Mouse (Mus musculus) common myeloid progenitor, adult 5-6 weeks (primary cell): Measurements from ENCODE around the gene Xlr4a. TPM values are rescaled to one million over a fixed set of nuclear protein-coding genes. Genes with fewer than 3 reads are reported as not detected.
"Not testable (repeated sequence)": the region's sequence is repeated elsewhere in the genome, so short reads cannot be mapped to it uniquely, and the experiment has no call there.

ENCODE experiments used
- ATAC-seq: replicated peaks from 2 replicates; pipeline ENCODE4 v1.8.0; 2016; ENCODE audit warnings: low read depth, mild to moderate bottlenecking, moderate TSS enrichment, inconsistent platforms; ENCODE audit not compliant: poor library complexity, severe bottlenecking
- total RNA-seq: library from RNA; stranded (forward); fragments of 200-1000, 187-1606 nt; gene quantifications from 2 replicates; pipeline ENCODE4 v1.2.3, GENCODE M21; 2017

Gene Xlr4a
- 11.7 and 42.1 TPM in 2 replicates for total RNA-seq

DNA sequence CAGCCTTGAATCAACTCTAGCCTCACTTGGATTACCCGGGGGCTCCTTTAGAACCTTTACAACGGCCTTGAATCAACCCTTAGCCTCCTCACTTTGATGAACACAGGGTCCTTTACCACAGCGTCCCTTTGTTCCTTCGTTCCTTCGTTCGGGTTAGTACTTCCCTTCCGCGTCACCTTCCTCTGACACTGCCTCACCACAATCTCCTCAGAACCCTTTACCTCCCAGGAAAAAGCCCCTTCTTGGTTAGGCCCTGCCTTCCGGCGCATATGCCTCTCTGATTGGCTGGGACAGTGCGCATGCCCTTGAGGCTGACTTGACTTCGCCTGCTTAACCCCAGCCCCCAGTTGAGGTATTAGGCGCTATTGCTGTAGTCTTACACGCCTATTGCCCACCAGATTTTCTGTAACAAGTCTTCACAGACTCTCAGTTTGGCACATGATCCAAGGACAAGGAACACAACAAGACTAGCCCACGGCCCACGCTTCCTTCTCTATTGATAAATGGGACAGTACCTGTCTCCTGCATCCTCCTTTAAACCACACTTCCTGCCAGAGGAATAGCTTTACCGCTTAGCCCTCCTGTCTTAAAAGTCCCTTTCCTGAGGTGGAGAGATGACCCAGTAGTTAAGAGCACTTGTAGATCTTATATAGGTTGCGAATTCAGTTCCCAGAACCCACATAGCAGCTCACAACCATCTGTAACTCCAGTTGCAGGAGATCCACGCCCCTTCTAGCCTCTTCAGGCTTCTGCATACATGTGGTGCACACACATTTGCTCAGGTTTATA lies at the start of gene Xlr4a:
Gene Xlr4a (minus strand): TSS at position 212 of the 789 bp plus-strand sequence.
- 0 out of 2 replicates have a peak, but pooled peaks have one; percentile 25 for ATAC-seq

DNA sequence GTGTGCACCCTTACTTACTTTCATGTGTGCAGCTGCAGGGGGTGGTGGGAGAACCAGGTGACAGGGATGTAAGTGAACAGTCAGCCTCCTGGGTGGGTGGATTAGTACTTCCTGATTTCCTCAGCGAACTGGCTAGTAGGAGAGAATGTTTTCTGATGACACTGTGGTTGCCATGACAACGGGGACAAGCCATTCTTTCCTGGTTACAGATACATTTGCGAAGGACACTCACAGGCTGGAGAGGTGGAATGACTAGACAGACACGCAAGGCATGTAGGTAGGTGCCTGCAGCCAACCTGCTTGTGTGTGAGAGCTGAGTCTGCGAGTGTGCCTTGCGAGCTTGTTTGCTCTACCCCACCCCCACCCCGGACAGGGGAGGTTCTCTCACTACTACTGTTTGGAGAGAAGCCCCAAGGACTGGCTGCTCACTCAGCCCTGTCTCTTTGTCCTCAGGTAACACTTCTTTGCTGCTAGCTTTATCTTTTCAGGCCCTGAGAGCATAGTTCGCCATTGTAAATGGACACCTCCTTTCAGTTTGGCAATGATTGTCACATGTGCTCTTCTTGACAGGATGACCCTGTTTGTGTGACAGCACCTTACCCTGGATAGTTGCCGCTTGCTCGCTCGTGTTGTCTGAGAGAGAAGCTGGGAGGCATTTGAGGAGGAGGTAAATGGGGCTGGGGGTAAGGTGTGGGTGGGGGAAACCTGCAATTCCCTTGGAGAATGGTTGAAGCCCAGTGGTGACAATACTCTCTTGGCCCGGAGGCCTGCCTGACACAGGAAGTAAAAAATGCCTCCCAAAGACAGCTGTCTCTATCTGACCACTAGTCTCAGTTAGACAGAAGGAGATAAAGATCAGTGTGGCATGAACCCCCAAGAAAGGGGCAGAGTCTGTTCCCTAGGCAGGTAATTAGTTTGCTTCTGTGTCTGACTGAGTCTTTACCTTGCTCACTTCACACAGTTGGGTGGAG lies 40.9 kb upstream of the Xlr4a start:
- peak; percentile 96 for ATAC-seq

DNA sequence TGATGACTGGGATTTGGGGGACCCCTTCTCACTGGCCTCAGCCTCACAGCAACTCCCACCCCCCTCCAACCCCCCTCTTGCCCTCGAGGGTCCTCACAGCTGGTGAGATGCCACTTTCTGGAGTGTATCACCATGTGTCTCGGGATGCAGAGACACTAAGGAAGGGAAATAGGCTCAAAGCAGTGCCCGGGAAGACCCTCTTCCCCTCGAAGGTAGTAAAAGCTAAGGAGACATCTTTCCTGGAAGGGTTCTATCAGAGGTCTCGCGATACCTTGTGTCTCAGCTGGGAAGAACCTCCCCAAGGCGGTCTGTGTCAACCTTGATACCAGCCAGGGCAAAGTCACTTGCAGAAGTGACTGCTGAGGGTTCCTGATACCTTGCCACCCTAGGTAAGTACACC lies 34.5 kb upstream of the Xlr4a start, which contains the start of gene Gm14685:
Gene Gm14685 (plus strand): TSS at position 301 of the 400 bp plus-strand sequence.
- not testable (repeated sequence) for ATAC-seq

GRCm38 (mm10) chrX:73096941-73097508 lies 14.7 kb upstream of the Xlr4a start, which contains the start of gene Xlr3a:
Gene Xlr3a (minus strand): TSS chrX:73097095.
- ATAC-seq = not testable (repeated sequence)

DNA sequence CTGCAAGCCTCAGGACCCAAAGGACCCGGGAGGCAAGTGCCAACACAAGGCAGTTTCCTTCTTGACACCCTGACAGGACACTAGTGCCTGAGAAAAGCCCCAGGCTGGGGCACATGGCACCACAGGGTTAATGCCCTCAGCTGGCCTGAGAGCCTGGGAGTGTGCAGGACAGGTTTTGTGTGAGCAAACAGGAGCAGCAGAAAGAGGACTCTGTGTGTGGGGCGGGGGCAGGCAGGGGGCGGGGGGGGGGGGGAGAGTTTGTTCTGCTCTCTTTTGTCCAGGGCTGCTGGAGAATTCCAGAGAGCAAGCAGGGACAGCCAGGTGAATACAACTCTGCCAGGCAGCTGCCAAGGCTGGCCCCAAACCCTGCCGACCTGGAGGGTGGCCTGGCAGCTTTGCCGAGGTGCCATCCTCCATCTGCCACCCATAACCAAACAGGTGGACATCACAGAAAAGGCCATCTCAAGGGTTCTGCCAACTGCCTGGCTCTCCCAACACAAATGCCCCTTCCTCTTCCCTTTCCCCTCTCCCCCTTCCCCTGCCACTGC lies 15.4 kb downstream of the Xlr4a start:
- not testable (repeated sequence) for ATAC-seq

- no peak for ATAC-seq
Measured at GRCm38 (mm10) chrX:73064415-73064793, 17.9 kb downstream of the Xlr4a start, which contains the start of gene Pnma3. Gene Pnma3 (plus strand): TSS chrX:73064787.

DNA sequence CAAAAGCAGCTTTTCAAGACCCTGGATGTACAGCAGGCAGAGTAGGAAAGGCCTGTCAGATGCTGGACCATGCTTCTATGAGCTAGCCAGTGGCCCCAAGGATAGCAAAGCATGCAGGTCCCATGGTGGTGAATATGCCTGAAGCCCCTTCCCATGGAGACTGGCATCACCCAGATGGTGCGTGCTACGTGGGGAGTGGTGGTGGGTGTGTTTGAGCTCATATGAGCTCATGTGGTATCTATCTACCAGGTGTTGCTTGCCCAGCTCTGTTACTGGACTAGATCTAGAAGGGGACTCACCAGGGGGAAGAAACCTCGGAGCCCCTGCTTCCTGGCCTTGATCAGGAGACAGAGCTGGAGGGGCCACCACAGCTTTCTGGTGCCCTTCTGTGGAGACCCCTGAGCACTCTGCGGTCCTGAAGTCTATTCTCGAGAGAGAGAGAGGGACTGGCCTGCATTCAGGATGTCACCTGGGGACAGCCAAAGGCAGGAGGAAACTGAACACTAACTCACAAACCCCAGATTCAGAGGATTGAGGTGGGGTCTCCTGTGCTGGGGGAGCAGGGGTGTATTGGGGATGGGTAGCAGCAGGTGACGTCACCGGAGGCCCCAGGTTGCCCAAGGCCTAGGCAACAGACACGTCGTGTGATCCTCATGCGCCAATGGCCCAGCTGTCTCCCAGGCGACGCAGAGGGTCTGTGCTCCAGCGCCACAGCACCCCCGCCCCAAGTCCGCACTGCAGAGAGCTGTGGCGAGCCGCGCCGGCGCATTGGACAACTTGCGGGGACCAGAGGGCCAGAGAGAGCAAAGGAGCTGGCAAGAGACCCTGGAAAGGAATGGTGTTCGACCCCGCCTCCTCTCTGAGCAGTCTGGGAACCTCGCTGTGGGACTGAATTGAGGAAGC lies 18.5 kb downstream of the Xlr4a start:
- ATAC-seq = no peak

DNA sequence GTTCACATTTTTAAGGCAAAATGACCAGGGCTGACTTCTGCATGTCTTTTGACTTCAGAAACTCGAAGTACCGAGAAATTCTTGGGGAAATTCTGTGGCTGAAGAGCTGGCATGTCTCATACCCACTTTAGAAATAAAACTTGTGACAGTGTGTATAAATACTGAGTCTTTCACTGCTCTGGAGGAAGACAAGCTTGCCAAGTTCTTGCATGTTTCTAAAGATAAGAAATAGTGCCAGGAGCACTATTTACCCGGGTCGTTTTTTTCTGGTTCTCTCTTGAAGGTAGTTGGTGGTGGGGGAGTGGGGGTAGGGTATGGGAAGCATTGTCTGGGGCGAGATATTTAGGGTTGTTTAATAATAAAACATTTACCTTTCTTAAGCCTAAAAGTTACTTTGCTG lies 20.0 kb downstream of the Xlr4a start:
- peak; percentile 32; the same call in 1 of the 2 replicates for ATAC-seq

DNA sequence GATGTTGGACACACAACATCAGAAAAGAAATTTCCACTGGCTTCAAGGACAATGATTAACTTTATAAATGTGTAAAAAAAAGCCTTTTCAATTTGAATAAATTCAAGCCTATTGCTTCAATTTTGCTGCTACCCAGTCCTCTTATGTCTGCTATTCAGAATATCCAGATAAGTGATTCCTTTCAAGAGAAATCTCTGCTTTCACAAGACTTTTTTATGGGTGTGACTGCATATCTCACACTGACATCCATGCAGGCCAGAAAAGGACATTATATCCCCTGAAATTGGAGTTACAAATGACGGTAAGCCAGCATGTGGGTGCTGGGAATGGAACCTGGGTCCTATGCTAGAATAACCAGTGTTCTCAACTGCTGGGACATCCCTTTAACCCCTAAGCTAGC lies 20.8 kb downstream of the Xlr4a start:
- ATAC-seq = no peak

DNA sequence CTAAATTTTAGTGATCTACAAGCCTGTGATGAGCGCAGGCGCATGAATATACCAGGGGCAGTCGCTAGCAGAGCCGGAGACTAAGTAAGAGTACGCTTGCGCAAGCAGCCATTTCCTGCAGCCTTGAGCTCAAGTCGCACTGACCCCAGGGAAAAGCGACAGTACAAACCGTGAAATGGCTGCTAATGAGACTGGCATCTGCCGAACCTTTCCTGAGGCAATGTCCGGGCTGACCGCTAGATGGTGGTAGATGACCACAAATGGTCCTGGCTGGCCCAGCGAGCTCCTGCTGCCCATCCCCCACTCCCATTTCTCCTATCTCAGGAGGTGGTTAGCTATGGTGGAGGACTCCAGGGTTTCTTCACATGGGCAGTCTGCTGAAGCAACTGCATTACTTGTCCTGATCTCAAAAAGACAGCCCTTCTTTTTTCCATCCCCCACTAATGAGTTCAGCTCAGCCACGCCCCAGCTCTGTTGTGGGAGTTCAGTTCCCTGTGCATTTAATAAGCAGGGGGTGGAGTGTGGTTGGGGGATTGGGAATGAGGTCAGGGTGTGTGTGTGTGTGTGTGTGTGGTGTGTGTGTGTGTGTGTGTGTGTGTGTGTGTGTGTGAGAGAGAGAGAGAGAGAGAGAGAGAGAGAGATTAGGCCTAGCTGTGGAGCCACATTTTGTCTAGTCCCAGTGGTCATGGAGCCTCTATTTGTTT lies 28.3 kb downstream of the Xlr4a start:
- ATAC-seq = peak; percentile 98

DNA sequence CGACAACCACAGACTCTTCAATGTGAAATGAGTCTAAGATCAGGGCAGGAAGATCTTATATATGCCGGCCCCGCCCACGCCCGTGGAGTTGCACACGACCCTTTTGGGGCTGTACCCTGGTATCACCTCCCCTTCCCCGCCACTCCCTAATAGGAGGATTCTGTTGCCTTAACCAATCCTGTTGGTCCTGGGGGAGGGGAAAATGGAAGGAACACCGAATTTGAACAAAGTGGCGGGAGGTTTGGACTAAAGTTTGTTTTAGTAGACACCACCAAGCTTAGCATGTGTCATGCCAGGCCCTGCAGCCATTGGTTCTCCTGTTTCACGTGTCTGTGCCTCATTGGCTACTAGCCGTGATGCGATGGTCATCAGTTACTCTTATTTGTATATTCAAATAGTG lies 42.6 kb downstream of the Xlr4a start:
- no peak for ATAC-seq

DNA sequence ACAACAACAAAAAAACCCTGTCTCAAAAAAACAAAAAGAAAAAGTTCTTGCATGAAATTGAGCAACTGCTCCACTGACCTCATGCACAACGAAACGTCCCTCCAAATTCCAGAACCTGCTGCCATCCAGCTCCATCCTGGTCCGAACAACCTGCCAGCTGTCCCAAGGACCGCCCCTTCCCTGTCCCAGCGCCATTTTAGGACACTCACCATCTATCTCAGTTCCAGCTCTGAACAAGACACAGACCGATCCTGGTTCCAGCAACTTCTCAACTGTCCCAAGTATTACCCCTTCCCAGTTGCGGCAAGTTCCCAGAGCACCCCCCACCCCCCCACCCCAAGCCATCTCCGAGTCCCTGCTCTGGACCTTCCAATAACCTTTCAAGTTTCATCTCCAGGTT lies 43.4 kb downstream of the Xlr4a start:
- ATAC-seq = no peak

DNA sequence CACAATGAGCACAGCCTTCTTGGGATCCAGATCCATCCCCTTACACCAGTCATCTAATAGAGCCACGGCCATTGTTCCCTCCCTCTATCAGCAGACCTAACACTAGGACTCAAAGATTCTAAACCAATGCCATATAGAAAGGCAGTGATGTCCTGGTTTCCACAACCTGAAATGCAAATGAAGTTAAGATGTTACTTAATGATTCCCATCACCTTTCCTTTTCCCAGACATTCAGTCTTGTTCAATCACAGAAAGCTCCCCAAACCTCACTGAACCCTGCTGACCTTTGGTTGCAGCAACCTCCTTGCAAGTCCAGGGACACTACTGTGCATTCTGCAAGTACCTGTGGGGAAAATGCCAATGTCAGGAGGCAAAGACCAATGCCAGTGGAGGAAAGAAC lies 45.3 kb downstream of the Xlr4a start, which contains the start of gene Pnma5:
Gene Pnma5 (minus strand): TSS at position 101 of the 400 bp plus-strand sequence.
- ATAC-seq = no peak

Other genes starting within 250 kb of the Xlr4a start
- 112 and 130 TPM in 2 replicates for gene Cetn2, start 164.1 kb downstream of the Xlr4a start, total RNA-seq
- 13.9 and 14.2 TPM in 2 replicates for gene Nsdhl, start 163.9 kb downstream of the Xlr4a start, total RNA-seq
- gene Zfp185, start 95.1 kb downstream of the Xlr4a start, total RNA-seq = 0.34 TPM in 1 of 2 replicates, not detected in the other
- not detected in 2 replicates for gene Pnma5, start 45.4 kb downstream of the Xlr4a start, total RNA-seq
- gene Pnma3, start 17.7 kb downstream of the Xlr4a start, total RNA-seq = not detected in 2 replicates
- gene Xlr3a, start 14.6 kb upstream of the Xlr4a start, total RNA-seq = 4.1 and 8.2 TPM in 2 replicates
- gene Gm14685, start 34.6 kb upstream of the Xlr4a start, total RNA-seq = not detected in 2 replicates
- not detected in 2 replicates for gene Xlr5b, start 66.3 kb upstream of the Xlr4a start, total RNA-seq
- gene DXBay18, start 67.0 kb upstream of the Xlr4a start, total RNA-seq = not detected in 2 replicates
- 1.1 TPM in 1 of 2 replicates, not detected in the other for gene Spin2d, start 94.5 kb upstream of the Xlr4a start, total RNA-seq
- gene Xlr3b, start 109.7 kb upstream of the Xlr4a start, total RNA-seq = 3.2 and 7.7 TPM in 2 replicates
- 20.1 and 36.6 TPM in 2 replicates for gene Xlr4b, start 131.9 kb upstream of the Xlr4a start, total RNA-seq
- gene F8a, start 145.8 kb upstream of the Xlr4a start, total RNA-seq = 4.7 and 7.4 TPM in 2 replicates
- gene Xlr4c, start 160.7 kb upstream of the Xlr4a start, total RNA-seq = 5.8 and 6.2 TPM in 2 replicates
- gene Xlr3c, start 182.9 kb upstream of the Xlr4a start, total RNA-seq = not detected in 2 replicates
- not detected in 2 replicates for gene Xlr5a, start 210.5 kb upstream of the Xlr4a start, total RNA-seq
- not detected in 2 replicates for gene Xlr5c, start 210.5 kb upstream of the Xlr4a start, total RNA-seq